Mouse (Mus musculus) G1E (cell line): ENCODE results near the gene Maml2. TPM values are rescaled to one million over a fixed set of nuclear protein-coding genes. Genes with fewer than 3 reads are reported as not detected.

Experiments used
- ATAC-seq: 2 replicates; pipeline ENCODE4 v1.8.0; 2016; ENCODE audit warnings: mild to moderate bottlenecking; ENCODE audit not compliant: insufficient number of reproducible peaks, poor library complexity, low FRiP score, severe bottlenecking; ENCODE audit errors: extremely low read depth
- DNase-seq: peaks from one replicate; pipeline ENCODE4 v3.0.0; 2012; ENCODE audit warnings: low spot score
- H3K27me3 ChIP-seq: 2 replicates; pipeline ENCODE4 v1.6.1; 2012; ENCODE audit warnings: mild to moderate bottlenecking, low read length, inconsistent platforms; ENCODE audit not compliant: insufficient read depth
- H3K36me3 ChIP-seq: replicated peaks from 2 replicates; pipeline ENCODE3; 2012; ENCODE audit warnings: mild to moderate bottlenecking, inconsistent platforms
- H3K4me1 ChIP-seq: 2 replicates; pipeline ENCODE4 v1.6.1; 2012; ENCODE audit warnings: low read depth, low read length, inconsistent platforms, mixed read lengths; ENCODE audit not compliant: insufficient read depth
- H3K4me3 ChIP-seq: 2 replicates; pipeline ENCODE4 v1.5.1; 2012; ENCODE audit warnings: low read depth, mild to moderate bottlenecking, inconsistent platforms, low read length, moderate library complexity, mixed read lengths
- H3K9me3 ChIP-seq: replicated peaks from 2 replicates; pipeline ENCODE4 v1.6.1; 2012; ENCODE audit warnings: inconsistent platforms
- CTCF ChIP-seq: IDR thresholded peaks from 2 replicates; pipeline ENCODE4 v1.5.1; 2012; ENCODE audit warnings: low read depth, low read length, inconsistent platforms, mixed read lengths
- GATA1 ChIP-seq: IDR thresholded peaks from 2 replicates; pipeline ENCODE4 v1.6.1; 2012; ENCODE audit warnings: borderline replicate concordance, low read length, inconsistent platforms, mixed read lengths
- GATA2 ChIP-seq: IDR thresholded peaks from 2 replicates; pipeline ENCODE4 v1.6.1; 2012; ENCODE audit warnings: low read depth, low read length, inconsistent platforms, borderline replicate concordance
- POLR2AphosphoS5 ChIP-seq: IDR thresholded peaks from 2 replicates; pipeline ENCODE4 v1.6.1; 2012; ENCODE audit warnings: low read depth, low read length, inconsistent platforms; ENCODE audit not compliant: insufficient replicate concordance
- TAL1 ChIP-seq: conservative IDR thresholded peaks from 2 replicates; pipeline ENCODE4 v1.6.1; 2012; ENCODE audit warnings: low read depth, low read length, inconsistent platforms, mixed read lengths
- polyA plus RNA-seq: library from polyadenylated mRNA; stranded (reverse); fragments of >175 nt; gene quantifications from 2 replicates; pipeline ENCODE4 v1.2.3, GENCODE M21; 2012
- total RNA-seq, 2 experiments: library from RNA; stranded (forward) in 1 of 2; stranded (reverse) in 1 of 2; fragments of 200-1000 nt in 1 of 2; fragments of >200 nt in 1 of 2; fragmentation: Nextera tagmentation in 1 of 2; gene quantifications; 2 replicates each; pipeline ENCODE4 v1.2.3; 2014 to 2017

Maml2 gene
- total and polyA plus RNA-seq, 3 experiments = 0.25 to 5.4 (median 1.3) TPM

DNA sequence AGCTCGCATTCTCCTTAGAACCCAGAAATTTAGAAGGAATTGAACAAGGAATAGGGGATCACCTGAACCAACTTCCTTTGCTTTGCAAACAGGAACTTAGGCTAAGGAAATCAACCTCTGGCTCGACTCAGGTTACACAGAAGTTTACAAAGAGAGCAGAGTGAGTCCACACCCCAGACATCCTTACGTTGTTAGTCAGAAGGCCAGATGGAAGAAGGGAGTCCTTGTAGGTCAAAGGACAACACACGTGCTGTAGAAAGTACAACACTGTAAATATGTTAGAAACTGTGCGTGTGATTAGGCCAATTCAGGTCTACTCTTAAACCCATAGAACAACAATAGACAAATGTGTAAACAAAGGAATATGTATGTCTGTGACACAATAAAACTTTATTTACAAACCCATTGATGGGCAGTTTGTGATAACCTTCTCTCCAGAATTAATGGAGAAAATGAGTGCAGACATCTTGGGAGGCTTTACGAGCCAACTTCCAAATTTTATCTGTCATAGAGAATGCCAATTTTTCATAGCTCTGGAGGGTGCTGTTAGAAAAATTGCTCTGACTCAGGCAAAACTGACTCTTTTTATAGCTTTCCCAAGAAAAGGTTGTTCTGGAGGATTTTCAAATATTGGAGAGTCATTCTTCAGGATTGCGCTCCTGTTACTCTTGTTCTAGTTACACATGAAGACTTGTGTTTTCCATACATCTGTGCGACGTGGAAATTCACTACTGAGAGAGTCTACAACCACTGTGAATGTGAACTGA lies 194.3 kb downstream of the Maml2 start:
- no peaks in the 10 kb centered on the region for H3K4me1 ChIP-seq
- TF ChIP-seq CTCF = no peak
- TF ChIP-seq GATA2 = no peak
- no peak for TF ChIP-seq TAL1
- no peak for TF ChIP-seq POLR2AphosphoS5
- TF ChIP-seq GATA1 = no peak
- no peak overlapping the region for H3K4me3 ChIP-seq
- no peak for DNase-seq
- peaks cover 6% of the 10 kb centered on the region; the same call in 1 of the 2 replicates for H3K27me3 ChIP-seq
- no peaks in the 10 kb centered on the region for H3K36me3 ChIP-seq
- H3K9me3 ChIP-seq = no peaks in the 10 kb centered on the region
- no peak for ATAC-seq

DNA sequence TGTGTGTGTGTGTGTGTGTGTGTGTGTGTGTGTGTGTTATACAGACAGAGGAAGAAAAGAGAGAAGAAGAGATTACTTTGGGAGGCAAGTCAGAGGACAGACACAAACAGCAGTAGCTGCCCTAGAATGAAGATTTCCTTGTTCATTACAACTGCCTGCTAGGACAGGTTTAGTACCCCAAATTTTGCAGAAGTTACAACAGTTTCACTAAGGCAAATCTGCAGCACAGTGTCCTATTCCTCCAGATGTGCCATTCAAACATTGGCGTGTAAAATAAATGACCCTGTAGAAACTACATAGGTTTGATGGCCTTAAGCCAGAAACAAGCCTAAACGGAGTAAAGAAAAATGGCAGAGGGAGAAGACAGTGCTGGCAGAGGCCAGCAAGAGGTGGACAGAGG lies 195.1 kb downstream of the Maml2 start:
- Histone ChIP-seq H3K9me3 (no peaks in the 10 kb centered on the region), H3K27me3 (peaks cover 7% of the 10 kb centered on the region; the same call in 1 of the 2 replicates), H3K4me1 (no peaks in the 10 kb centered on the region), H3K4me3 (no peak overlapping the region), H3K36me3 (no peaks in the 10 kb centered on the region)
- DNase-seq = no peak
- ATAC-seq = no peak
- TF ChIP-seq POLR2AphosphoS5 (no peak), GATA1 (no peak), GATA2 (no peak), CTCF (no peak), TAL1 (no peak)

DNA sequence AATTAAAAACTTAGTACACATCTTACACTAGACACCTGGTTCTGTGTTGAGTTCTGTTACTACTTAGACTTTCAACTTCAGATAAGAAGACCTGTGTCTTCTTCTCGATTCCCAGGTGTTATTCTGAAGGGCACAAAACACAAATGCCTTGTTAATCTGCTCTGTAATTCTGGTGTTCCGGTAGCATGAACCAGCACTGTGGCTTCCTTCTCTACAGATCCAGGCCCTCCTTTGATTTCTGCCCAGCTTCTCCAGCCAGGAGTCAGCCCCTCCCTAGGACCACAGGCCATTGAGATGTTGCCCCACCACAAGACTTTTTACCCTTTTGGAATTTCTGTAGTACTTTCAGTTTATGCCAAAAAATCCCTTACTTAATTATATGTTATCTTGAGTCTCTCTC lies 196.0 kb downstream of the Maml2 start:
- no peak for DNase-seq
- Histone ChIP-seq H3K27me3 (peaks cover 7% of the 10 kb centered on the region; the same call in 1 of the 2 replicates), H3K4me1 (peaks cover 4% of the 10 kb centered on the region; the same call in 1 of the 2 replicates), H3K4me3 (no peak overlapping the region), H3K36me3 (no peaks in the 10 kb centered on the region), H3K9me3 (no peaks in the 10 kb centered on the region)
- TF ChIP-seq CTCF (no peak), TAL1 (no peak), GATA1 (no peak), GATA2 (no peak), POLR2AphosphoS5 (no peak)
- ATAC-seq = no peak

DNA sequence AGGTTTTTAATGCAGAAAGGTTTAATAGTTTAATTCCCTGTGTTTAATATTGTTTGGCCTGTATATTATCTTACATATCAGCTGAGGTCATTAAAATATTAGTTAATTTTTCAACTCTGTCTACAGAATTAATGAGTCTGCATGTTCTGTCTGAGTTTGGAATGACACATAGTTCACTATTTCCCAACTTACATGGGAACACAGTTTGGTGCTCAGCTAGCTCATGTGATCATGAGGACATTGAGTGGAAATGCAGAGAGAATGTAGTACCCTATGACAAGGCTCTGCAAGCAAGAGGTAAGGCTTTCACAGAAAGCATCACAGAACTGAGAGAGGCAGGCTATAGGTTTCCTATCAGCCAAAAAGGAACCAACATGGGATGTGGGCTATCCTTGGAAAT lies 197.8 kb downstream of the Maml2 start:
- H3K27me3 ChIP-seq = peaks cover 7% of the 10 kb centered on the region; the same call in 1 of the 2 replicates
- H3K9me3 ChIP-seq = no peaks in the 10 kb centered on the region
- TF ChIP-seq TAL1 (no peak), GATA2 (no peak), GATA1 (no peak), POLR2AphosphoS5 (no peak), CTCF (no peak)
- peaks cover 4% of the 10 kb centered on the region; the same call in 1 of the 2 replicates for H3K4me1 ChIP-seq
- no peaks in the 10 kb centered on the region for H3K36me3 ChIP-seq
- H3K4me3 ChIP-seq = no peak overlapping the region
- no peak for ATAC-seq
- DNase-seq = no peak

DNA sequence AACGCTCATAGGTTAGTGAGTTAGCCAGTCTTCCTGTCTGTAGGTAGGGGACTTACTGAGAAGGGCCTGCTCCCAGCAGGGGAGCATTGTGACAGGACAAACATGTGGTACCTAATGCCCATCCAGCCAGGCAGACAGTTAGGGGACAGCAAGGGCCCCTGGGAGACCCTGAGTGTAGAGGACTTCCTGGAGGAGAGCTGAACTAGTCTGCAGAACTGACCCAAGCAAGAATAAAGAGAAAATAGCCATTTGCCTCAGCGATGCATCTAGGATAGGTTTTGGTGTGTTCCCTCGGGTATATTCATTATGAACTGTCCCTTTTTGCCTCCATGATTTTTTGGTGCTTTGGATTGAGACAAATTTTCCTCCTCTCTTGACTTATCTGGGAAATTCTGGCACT lies 199.3 kb downstream of the Maml2 start:
- TF ChIP-seq POLR2AphosphoS5 (no peak), TAL1 (no peak), GATA1 (no peak), CTCF (no peak), GATA2 (no peak)
- H3K36me3 ChIP-seq = no peaks in the 10 kb centered on the region
- DNase-seq = no peak
- no peak for ATAC-seq
- H3K27me3 ChIP-seq = peaks cover 3% of the 10 kb centered on the region; the same call in 1 of the 2 replicates
- H3K4me1 ChIP-seq = peaks cover 4% of the 10 kb centered on the region; the same call in 1 of the 2 replicates
- no peaks in the 10 kb centered on the region for H3K9me3 ChIP-seq
- H3K4me3 ChIP-seq = no peak overlapping the region

DNA sequence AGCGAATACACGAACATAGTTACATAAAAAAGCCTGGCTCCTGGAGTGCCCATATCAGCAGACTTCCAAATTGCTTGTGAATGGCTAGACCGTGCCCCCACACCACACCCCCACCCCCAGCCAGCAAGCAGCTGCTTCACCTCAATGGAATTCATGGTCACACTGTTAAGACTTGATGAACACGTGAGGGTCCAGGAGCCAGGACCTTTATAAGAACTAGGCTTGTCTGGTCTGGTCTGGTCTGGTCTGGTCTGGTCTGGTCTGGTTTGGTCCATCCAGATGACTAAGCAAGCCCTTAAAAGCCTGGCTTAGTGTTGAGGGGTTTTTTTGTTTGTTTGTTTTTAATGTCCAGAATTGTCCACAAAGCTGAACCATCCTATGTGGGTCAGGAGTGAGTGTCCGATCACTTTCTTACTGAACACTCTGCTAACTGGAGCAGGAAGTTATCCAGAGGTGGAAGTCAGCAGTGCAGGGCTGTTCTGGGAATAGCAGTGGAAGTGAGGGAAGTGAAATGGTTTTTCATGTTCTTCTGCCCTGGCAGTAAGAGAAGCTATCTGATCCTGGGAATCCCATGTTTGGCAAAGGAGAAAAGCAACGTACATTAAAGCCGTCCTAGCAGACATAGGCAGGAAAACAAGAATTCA lies 200.1 kb downstream of the Maml2 start:
- H3K4me3 ChIP-seq = no peak overlapping the region
- no peaks in the 10 kb centered on the region for H3K9me3 ChIP-seq
- peaks cover 3% of the 10 kb centered on the region; the same call in 1 of the 2 replicates for H3K27me3 ChIP-seq
- ATAC-seq (no peak), DNase-seq (no peak)
- H3K36me3 ChIP-seq = no peaks in the 10 kb centered on the region
- TF ChIP-seq TAL1 (no peak), GATA1 (no peak), CTCF (no peak), GATA2 (no peak), POLR2AphosphoS5 (no peak)
- H3K4me1 ChIP-seq = peaks cover 4% of the 10 kb centered on the region; the same call in 1 of the 2 replicates
